Mouse (Mus musculus) neural tube, embryonic 11.5 days (tissue): ENCODE measurements around the gene Sirpb1b. TPM values are rescaled to one million over a fixed set of nuclear protein-coding genes. Genes with fewer than 3 reads are reported as not detected.
"Not testable (repeated sequence)": the region's sequence is repeated elsewhere in the genome, so short reads cannot be mapped to it uniquely, and the experiment has no call there.

Source experiments
- ATAC-seq: fragments of 200-750 bp; cut with Nextera tagmentation; 2 replicates; pipeline ENCODE4 v1.8.0; 2017; ENCODE audit warnings: moderate number of reproducible peaks, mild to moderate bottlenecking, moderate TSS enrichment, moderate library complexity; ENCODE audit not compliant: insufficient read depth, low FRiP score, low TSS enrichment
- DNase-seq: peaks from one replicate; pipeline ENCODE4 v3.0.0-alpha.2; 2015; ENCODE audit warnings: low spot score
- H3K27ac ChIP-seq: fragments of 300-500 bp; sonication (generic); 2 replicates; pipeline ENCODE4 v1.5.1; 2014; ENCODE audit warnings: low read depth, mild to moderate bottlenecking, low read length
- H3K27me3 ChIP-seq: fragments of 300-500 bp; sonication (generic); 2 replicates; pipeline ENCODE4 v1.6.1; 2014; ENCODE audit warnings: mild to moderate bottlenecking, low read length, mixed read lengths; ENCODE audit not compliant: control insufficient read depth, insufficient read depth
- H3K36me3 ChIP-seq: fragments of 300-500 bp; sonication (generic); 2 replicates; pipeline ENCODE4 v1.6.1; 2014; ENCODE audit warnings: mild to moderate bottlenecking, low read length, moderate library complexity, mixed read lengths; ENCODE audit not compliant: control insufficient read depth, insufficient read depth
- H3K4me1 ChIP-seq: fragments of 300-500 bp; sonication (generic); 2 replicates; pipeline ENCODE4 v1.6.1; 2014; ENCODE audit warnings: low read length, mixed read lengths; ENCODE audit not compliant: control insufficient read depth, insufficient read depth
- H3K4me2 ChIP-seq: fragments of 300-500 bp; sonication (generic); 2 replicates; pipeline ENCODE4 v1.6.1; 2014; ENCODE audit warnings: low read depth, mild to moderate bottlenecking, moderate library complexity
- H3K4me3 ChIP-seq: fragments of 300-500 bp; sonication (generic); 2 replicates; pipeline ENCODE4 v1.5.1; 2014; ENCODE audit warnings: low read depth, low read length
- H3K9ac ChIP-seq: fragments of 300-500 bp; sonication (generic); 2 replicates; pipeline ENCODE4 v1.6.1; 2014; ENCODE audit warnings: mild to moderate bottlenecking, low read length
- H3K9me3 ChIP-seq: fragments of 300-500 bp; sonication (generic); 2 replicates; pipeline ENCODE4 v1.6.1; 2016; ENCODE audit warnings: low read length; ENCODE audit not compliant: control insufficient read depth
- WGBS: fragments of 180-500 bp; shearing (Covaris S2); extraction: QIAGEN DNeasy Blood & Tissue Kit; methylation state at CpG from one replicate; pipeline ENCODE4 v1.1.7; 2014; 5-methylcytosine and 5-hydroxymethylcytosine counted together
- polyA plus RNA-seq: library from polyadenylated mRNA; unstranded; fragments of >200 nt; fragmentation: Nextera tagmentation; extraction: Ambion mirVana; gene quantifications from 2 replicates; pipeline ENCODE4 v1.2.1, GENCODE M21; 2014

The Sirpb1b gene
- polyA plus RNA-seq, 1 experiment from 2014 or later: not detected

DNA sequence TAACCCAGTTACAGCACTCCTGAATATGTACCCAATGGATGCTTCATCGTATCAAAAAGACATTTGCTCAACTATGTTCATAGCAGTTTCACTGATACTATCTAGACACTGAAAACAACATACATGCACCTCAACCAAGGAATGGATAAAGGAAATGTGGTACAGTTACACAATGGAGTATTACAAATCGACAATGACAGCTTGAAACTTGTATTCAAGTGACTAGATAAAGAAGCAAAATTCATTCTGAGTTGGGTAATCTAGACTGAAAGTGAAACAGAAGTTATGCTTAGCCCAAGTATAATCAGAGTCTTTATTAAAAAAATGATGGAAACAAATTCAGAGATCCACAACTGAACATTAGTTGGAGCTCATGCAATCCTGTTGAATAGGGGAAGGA, 100.0 kb downstream of the Sirpb1b start:
- 98% methylated on average over 1 of the region's 2 CpGs for WGBS
- not testable (repeated sequence) for H3K9me3 ChIP-seq, H3K27ac ChIP-seq, H3K4me1 ChIP-seq, H3K9ac ChIP-seq, DNase-seq, ATAC-seq, H3K4me3 ChIP-seq, H3K36me3 ChIP-seq, H3K4me2 ChIP-seq, H3K27me3 ChIP-seq

GRCm38 (mm10) chr3:15470158-15470557, 104.7 kb downstream of the Sirpb1b start:
- H3K36me3 ChIP-seq, H3K9me3 ChIP-seq, H3K27ac ChIP-seq, H3K9ac ChIP-seq, H3K4me3 ChIP-seq, DNase-seq, H3K27me3 ChIP-seq, H3K4me1 ChIP-seq, H3K4me2 ChIP-seq, ATAC-seq: not testable (repeated sequence)
- WGBS: 100% methylated on average over 1 of the region's 3 CpGs

Other genes starting within 250 kb of the Sirpb1b start
- gene Gm9733, start 242.8 kb downstream of the Sirpb1b start, polyA plus RNA-seq: not detected in 2 replicates
- not detected in 2 replicates for gene Sirpb1a, start 148.5 kb downstream of the Sirpb1b start, polyA plus RNA-seq